Mouse (Mus musculus) cerebellum, adult (tissue): ENCODE results near the gene Suv39h2.
A peak's percentile ranks its signal among the peaks of the same experiment; 100 is the strongest.

Experiments
- ATAC-seq: cut with Nextera tagmentation; 2 replicates; pipeline ENCODE4 v1.9.2; 2017; ENCODE audit warnings: mild to moderate bottlenecking, moderate library complexity, mixed read lengths; ENCODE audit not compliant: insufficient number of reproducible peaks, low FRiP score, low TSS enrichment

Gene Suv39h2

DNA sequence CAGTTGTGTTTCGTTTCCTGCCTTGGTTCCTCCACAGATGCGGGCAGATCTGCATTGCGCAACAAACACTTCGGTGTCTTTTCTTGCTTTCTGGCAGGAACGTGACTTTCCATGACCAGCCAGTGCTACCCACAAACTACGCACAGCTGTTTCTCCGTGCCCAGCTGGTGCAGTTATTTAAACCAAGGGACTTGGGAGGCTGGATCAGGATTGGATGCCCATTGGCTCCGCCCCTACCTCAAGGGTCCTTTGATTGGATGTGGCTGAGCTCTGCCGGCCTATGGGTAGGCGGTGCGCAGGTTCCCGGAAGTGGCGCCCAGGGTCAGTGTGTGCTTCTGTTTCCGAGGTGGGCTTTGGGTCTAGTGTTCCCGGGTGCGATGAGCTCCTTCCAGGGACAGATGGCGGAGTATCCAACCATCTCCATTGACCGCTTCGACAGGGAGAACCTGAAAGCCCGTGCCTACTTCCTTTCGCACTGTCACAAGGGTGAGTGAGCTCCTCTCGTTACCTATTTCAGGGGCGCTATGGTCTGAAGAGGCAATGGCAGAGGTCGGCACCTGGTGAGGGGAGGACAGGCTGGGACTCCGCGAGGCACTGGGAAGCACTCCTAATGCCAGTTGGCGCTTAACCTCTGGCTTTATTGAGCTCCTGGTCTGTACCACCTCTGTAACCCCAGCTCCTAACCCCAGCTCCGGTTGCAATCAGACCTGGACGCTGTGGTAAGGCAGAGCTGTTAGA lies 50.8 kb downstream of the Suv39h2 start, which contains the start of gene Dclre1c:
Gene Dclre1c (plus strand): TSS at position 291 of the 738 bp plus-strand sequence.
- peak; percentile 98 for ATAC-seq

DNA sequence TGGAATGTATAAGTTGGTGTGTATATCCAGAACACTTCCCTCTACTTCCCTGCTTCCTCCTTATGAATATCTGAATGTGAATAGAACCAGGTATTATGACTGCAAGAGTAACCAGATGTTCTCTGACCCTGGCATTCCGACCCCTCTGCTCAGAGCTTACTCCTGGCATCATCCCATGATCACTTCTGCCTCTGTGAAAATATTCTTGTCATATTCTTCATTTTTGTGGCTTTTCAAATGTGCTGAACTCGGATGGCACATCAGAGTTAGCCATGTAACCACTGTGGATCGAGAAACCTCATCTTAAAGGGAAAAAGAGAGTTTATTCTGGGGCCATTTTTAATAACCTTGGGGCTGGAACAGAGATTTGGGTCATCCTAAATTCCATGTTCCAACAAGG lies 52.3 kb downstream of the Suv39h2 start, which contains the start of gene Meig1:
Gene Meig1 (minus strand): TSS at position 101 of the 400 bp plus-strand sequence.
- no peak for ATAC-seq

DNA sequence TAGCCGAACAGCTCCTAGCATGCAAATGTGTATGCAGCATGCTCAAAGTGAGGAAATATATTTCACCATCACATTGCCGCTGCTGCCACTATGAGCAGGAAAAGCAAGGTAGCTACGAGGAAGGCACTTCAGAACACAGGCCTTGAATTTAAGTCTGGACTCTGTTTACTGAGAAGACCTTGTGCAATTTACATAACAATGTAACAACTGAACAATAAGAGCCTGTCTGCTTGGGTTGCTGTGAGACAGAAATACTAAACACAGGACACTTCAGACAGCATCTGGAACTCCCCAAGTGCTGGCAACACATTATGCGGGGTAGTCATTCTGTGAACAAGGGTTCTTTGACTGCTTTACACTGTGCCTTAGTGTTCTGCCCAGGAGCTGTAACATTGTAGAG lies 54.7 kb downstream of the Suv39h2 start:
- ATAC-seq = no peak

DNA sequence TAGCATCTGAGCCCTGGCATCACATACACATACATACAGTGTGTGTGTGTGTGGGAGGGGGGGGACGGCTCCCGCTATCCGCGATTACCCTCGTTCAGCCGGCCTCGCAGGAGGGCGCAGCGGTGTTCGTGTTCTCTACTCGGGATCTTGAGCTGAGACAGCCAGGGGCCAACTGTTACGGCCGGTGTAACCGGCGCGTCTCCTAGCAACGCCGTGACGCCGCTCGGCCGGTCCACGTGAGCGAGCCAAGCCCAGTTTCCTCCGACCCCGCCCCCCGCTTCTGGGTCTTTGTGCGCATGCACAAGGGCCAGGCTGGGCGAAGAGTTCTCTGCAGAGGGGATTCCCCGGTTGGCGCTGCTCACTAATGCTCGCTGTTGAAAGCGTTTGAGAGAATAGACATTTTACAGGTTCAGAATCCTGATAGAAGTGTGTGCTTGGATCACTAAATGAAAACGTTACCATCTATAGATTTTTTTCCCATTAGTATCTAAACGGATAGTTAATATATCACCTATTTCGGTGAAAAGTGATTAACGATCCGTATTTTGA lies 55.9 kb downstream of the Suv39h2 start:
- peak; percentile 92 for ATAC-seq

DNA sequence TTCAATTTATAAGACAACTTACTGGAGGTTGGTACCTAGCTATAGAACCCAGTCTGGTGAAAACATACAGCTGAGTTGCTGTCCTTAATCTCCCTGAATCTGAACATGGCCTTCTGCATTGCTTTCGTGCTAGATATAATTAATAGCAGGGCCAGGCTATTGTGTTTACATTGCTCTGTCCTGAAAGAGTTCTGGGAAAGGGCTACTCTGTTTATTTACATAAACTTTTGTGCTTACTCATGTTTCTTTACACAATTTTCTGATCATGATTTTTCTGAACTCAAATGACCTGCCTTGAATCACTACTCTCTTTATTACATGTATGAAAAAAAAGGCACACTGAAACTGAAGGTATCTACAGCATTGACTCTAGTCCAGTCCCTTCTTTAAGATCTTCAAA lies 59.2 kb downstream of the Suv39h2 start:
- ATAC-seq = no peak

DNA sequence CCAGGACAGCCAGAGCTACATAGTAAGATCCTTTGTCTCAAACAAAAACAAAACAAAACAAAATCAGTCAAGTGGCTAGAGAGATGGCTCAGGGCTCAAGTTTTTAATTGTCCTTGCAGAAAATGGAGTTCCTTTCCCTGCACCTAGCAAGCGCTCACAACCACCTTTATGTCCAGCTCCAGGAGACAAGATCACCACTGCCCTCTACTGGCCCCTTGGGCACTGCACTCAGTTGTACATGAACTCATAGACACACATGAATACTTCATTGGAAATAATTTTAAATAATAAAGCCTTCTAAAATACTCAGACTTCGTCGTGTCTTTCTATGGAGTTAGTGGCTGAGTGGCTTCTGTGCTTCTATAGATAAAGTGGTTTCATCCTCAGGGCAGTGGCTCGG lies 60.6 kb downstream of the Suv39h2 start:
- no peak for ATAC-seq

DNA sequence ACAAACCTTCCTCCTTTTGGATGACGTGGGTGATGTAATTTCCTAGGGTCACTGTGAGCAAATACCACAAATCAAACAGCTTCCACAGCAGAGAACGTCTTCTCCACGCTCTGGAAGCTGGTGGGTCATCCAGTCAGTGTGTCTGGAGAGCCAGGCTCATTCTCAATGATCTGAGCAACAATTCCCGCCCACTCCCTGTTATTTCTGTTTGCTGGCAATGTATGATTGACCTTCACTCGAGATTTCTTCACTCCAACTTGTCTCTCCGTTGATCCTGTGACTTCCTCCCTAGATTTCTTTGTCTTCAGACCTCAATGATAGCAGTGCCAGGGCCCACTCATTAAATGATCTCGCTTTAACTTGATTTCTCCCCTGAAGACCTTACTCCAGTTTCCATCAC lies 67.1 kb downstream of the Suv39h2 start:
- no peak for ATAC-seq

DNA sequence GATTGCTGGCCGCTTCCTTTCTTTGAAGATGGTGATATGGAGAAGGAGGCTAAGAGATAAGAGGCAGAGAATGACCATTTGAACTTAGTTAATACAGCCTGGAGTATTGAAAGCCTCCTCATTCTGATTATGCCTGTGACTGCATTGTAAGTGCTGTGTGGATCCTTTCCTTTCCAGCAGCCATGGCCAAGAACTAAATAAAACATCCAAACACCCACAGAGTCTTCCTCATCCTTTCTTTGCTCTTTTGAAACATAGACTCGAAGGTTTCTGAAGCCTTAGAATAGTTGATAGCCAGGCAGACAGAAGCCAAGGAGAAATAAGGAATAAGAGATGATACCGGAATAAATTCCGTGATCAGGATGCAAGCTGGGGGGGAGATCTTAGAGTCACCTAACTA lies 68.8 kb downstream of the Suv39h2 start:
- ATAC-seq = no peak
